Mouse (Mus musculus) lung, embryonic 16.5 days (tissue): ENCODE results near the gene Npff. TPM values are rescaled to one million over a fixed set of nuclear protein-coding genes. Genes with fewer than 3 reads are reported as not detected.

Experiments
- ATAC-seq: fragments of 200-750 bp; cut with Nextera tagmentation; 2 replicates; pipeline ENCODE4 v1.8.0; 2017; ENCODE audit warnings: low read depth, mild to moderate bottlenecking, moderate library complexity
- H3K27ac ChIP-seq: fragments of 300-500 bp; sonication (generic); 2 replicates; pipeline ENCODE4 v1.5.1; 2014; ENCODE audit warnings: mild to moderate bottlenecking, control low read depth, low read length
- H3K27me3 ChIP-seq: fragments of 300-500 bp; sonication (generic); 2 replicates; pipeline ENCODE4 v1.6.1; 2014; ENCODE audit warnings: low read depth, low read length, mixed read lengths; ENCODE audit not compliant: control insufficient read depth, insufficient read depth
- H3K36me3 ChIP-seq: fragments of 300-500 bp; sonication (generic); 2 replicates; pipeline ENCODE4 v1.6.1; 2014; ENCODE audit warnings: low read length; ENCODE audit not compliant: control insufficient read depth, insufficient read depth
- H3K4me1 ChIP-seq: fragments of 300-500 bp; sonication (generic); replicated peaks from 2 replicates; pipeline ENCODE4 v1.6.1; 2014; ENCODE audit warnings: low read length, mixed read lengths; ENCODE audit not compliant: control insufficient read depth, insufficient read depth
- H3K4me2 ChIP-seq: fragments of 300-500 bp; sonication (generic); 2 replicates; pipeline ENCODE4 v1.6.1; 2014; ENCODE audit warnings: low read depth, low read length, control low read depth
- H3K4me3 ChIP-seq: fragments of 300-500 bp; sonication (generic); 2 replicates; pipeline ENCODE4 v1.5.1; 2014; ENCODE audit warnings: mild to moderate bottlenecking, low read length, control low read depth
- H3K9ac ChIP-seq: fragments of 300-500 bp; sonication (generic); 2 replicates; pipeline ENCODE4 v1.6.1; 2014; ENCODE audit warnings: low read length, control low read depth
- H3K9me3 ChIP-seq: fragments of 300-500 bp; sonication (generic); 2 replicates; pipeline ENCODE4 v1.6.1; 2016; ENCODE audit warnings: low read length; ENCODE audit not compliant: control insufficient read depth
- WGBS: fragments of 180-500 bp; shearing (Covaris S2); extraction: QIAGEN DNeasy Blood & Tissue Kit; methylation state at CpG from one replicate; pipeline ENCODE4 v1.1.7; 2014; 5-methylcytosine and 5-hydroxymethylcytosine counted together
- polyA plus RNA-seq: library from polyadenylated mRNA; unstranded; fragments of >200 nt; fragmentation: Nextera tagmentation; extraction: Ambion mirVana; gene quantifications from 2 replicates; pipeline ENCODE4 v1.2.1, GENCODE M21; 2015

Npff gene
- polyA plus RNA-seq: 4.4 and 4.5 TPM in 2 replicates

GRCm38 (mm10) chr15:102524892-102525485 is at the start of gene Npff:
Gene Npff, minus strand, starts transcription at chr15:102524942.
- no peaks in the 10 kb centered on the region for H3K27me3 ChIP-seq

GRCm38 (mm10) chr15:102572081-102572480 is 47.3 kb upstream of the Npff start:
- no peak for ATAC-seq
- 50% methylated on average over 3 of the region's 3 CpGs for WGBS
- H3K27me3 ChIP-seq: no peaks in the 10 kb centered on the region
- H3K4me3 ChIP-seq: no peak overlapping the region
- H3K4me2 ChIP-seq: no peak overlapping the region
- H3K9ac ChIP-seq: no peak overlapping the region
- no peaks in the 10 kb centered on the region for H3K9me3 ChIP-seq
- H3K4me1 ChIP-seq: no peaks in the 10 kb centered on the region
- no peak overlapping the region for H3K27ac ChIP-seq
- H3K36me3 ChIP-seq: peaks cover 4% of the 10 kb centered on the region; the same call in 1 of the 2 replicates

More at GRCm38 (mm10) chr15:102524892-102525485, at the start of gene Npff:
- ATAC-seq: peak; percentile 56; the same call in 1 of the 2 replicates
- Histone ChIP-seq H3K9me3 (no peaks in the 10 kb centered on the region), H3K9ac (no peak within 1 kb of the TSS), H3K27ac (no peak within 1 kb of the TSS), H3K4me3 (no peak within 1 kb of the TSS), H3K4me1 (no peaks in the 10 kb centered on the region; the same call in 1 of the 2 replicates), H3K4me2 (no peak within 1 kb of the TSS), H3K36me3 (peaks cover 43% of the 10 kb centered on the region)
- 1% methylated on average over 3 of the region's 3 CpGs for WGBS

GRCm38 (mm10) chr15:102567849-102568248 is 43.1 kb upstream of the Npff start:
- no peaks in the 10 kb centered on the region for H3K4me1 ChIP-seq
- no peak overlapping the region for H3K27ac ChIP-seq

GRCm38 (mm10) chr15:102563681-102564080 is 38.9 kb upstream of the Npff start:
- peaks cover 14% of the 10 kb centered on the region; the same call in 1 of the 2 replicates for H3K36me3 ChIP-seq
- WGBS: 84% methylated on average over 5 of the region's 5 CpGs
- H3K4me2 ChIP-seq: no peak overlapping the region
- no peak overlapping the region for H3K27ac ChIP-seq
- no peaks in the 10 kb centered on the region for H3K4me1 ChIP-seq
- ATAC-seq: no peak
- H3K4me3 ChIP-seq: no peak overlapping the region
- H3K27me3 ChIP-seq: no peaks in the 10 kb centered on the region
- no peaks in the 10 kb centered on the region for H3K9me3 ChIP-seq
- no peak overlapping the region for H3K9ac ChIP-seq

More at GRCm38 (mm10) chr15:102567849-102568248, 43.1 kb upstream of the Npff start:
- H3K27me3 ChIP-seq: no peaks in the 10 kb centered on the region
- 77% methylated on average over 2 of the region's 2 CpGs for WGBS
- H3K4me2 ChIP-seq: no peak overlapping the region
- H3K4me3 ChIP-seq: no peak overlapping the region
- 0 out of 2 replicates have a peak, but pooled peaks cover 2% of the 10 kb centered on the region for H3K36me3 ChIP-seq
- no peaks in the 10 kb centered on the region for H3K9me3 ChIP-seq
- H3K9ac ChIP-seq: no peak overlapping the region
- ATAC-seq: no peak

GRCm38 (mm10) chr15:102563061-102563460 is 38.3 kb upstream of the Npff start:
- Histone ChIP-seq H3K36me3 (peaks cover 14% of the 10 kb centered on the region; the same call in 1 of the 2 replicates), H3K4me3 (no peak overlapping the region), H3K9ac (no peak overlapping the region), H3K4me1 (no peaks in the 10 kb centered on the region), H3K9me3 (no peaks in the 10 kb centered on the region), H3K27ac (no peak overlapping the region), H3K4me2 (no peak overlapping the region), H3K27me3 (no peaks in the 10 kb centered on the region)
- ATAC-seq: no peak
- 85% methylated on average over 3 of the region's 3 CpGs for WGBS

GRCm38 (mm10) chr15:102562491-102562890 is 37.7 kb upstream of the Npff start:
- no peak overlapping the region for H3K4me2 ChIP-seq
- H3K4me1 ChIP-seq: no peaks in the 10 kb centered on the region
- WGBS: 92% methylated on average over 1 of the region's 1 CpGs
- no peaks in the 10 kb centered on the region for H3K9me3 ChIP-seq
- no peak for ATAC-seq
- no peak overlapping the region for H3K4me3 ChIP-seq
- peaks cover 14% of the 10 kb centered on the region; the same call in 1 of the 2 replicates for H3K36me3 ChIP-seq
- no peak overlapping the region for H3K27ac ChIP-seq
- no peak overlapping the region for H3K9ac ChIP-seq
- no peaks in the 10 kb centered on the region for H3K27me3 ChIP-seq

- Histone ChIP-seq H3K36me3 (peaks cover 35% of the 10 kb centered on the region), H3K27me3 (no peaks in the 10 kb centered on the region), H3K27ac (no peak overlapping the region), H3K4me2 (no peak overlapping the region), H3K4me1 (no peaks in the 10 kb centered on the region), H3K9me3 (no peaks in the 10 kb centered on the region), H3K4me3 (no peak overlapping the region), H3K9ac (no peak overlapping the region)
- ATAC-seq: no peak
Observed at GRCm38 (mm10) chr15:102557580-102557979, 32.8 kb upstream of the Npff start.

GRCm38 (mm10) chr15:102555581-102555980 is 30.8 kb upstream of the Npff start:
- Histone ChIP-seq H3K27ac (no peak overlapping the region), H3K36me3 (peaks cover 42% of the 10 kb centered on the region), H3K4me1 (no peaks in the 10 kb centered on the region), H3K27me3 (no peaks in the 10 kb centered on the region), H3K9me3 (no peaks in the 10 kb centered on the region), H3K4me2 (no peak overlapping the region), H3K4me3 (no peak overlapping the region), H3K9ac (no peak overlapping the region)
- no peak for ATAC-seq
- 94% methylated on average over 1 of the region's 1 CpGs for WGBS

- WGBS: 93% methylated on average over 5 of the region's 5 CpGs
- H3K36me3 ChIP-seq: peaks cover 42% of the 10 kb centered on the region
- ATAC-seq: no peak
Observed at GRCm38 (mm10) chr15:102552599-102552998, 27.9 kb upstream of the Npff start.

More at GRCm38 (mm10) chr15:102552599-102552998, 27.9 kb upstream of the Npff start:
- H3K4me3 ChIP-seq: no peak overlapping the region
- H3K4me2 ChIP-seq: no peak overlapping the region
- H3K4me1 ChIP-seq: no peaks in the 10 kb centered on the region
- H3K27ac ChIP-seq: no peak overlapping the region
- H3K9ac ChIP-seq: no peak overlapping the region
- no peaks in the 10 kb centered on the region for H3K27me3 ChIP-seq
- H3K9me3 ChIP-seq: no peaks in the 10 kb centered on the region
